Mouse (Mus musculus) midbrain, postnatal 0 days (tissue): ENCODE results near the gene Amh. TPM values are rescaled to one million over a fixed set of nuclear protein-coding genes. Genes with fewer than 3 reads are reported as not detected.
A peak's percentile ranks its signal among the peaks of the same experiment; 100 is the strongest.

Experiments used
- ATAC-seq: fragments of 200-750 bp; cut with Nextera tagmentation; 2 replicates; pipeline ENCODE4 v1.8.0; 2017; ENCODE audit warnings: moderate number of reproducible peaks, mild to moderate bottlenecking, moderate TSS enrichment, moderate library complexity; ENCODE audit not compliant: low FRiP score
- DNase-seq: peaks from one replicate; pipeline ENCODE4 v3.0.0-alpha.2; 2015; ENCODE audit warnings: low spot score
- H3K27ac ChIP-seq: fragments of 300-500 bp; sonication (generic); 2 replicates; pipeline ENCODE4 v1.5.1; 2014; ENCODE audit warnings: low read depth, mild to moderate bottlenecking, low read length, mixed read lengths
- H3K27me3 ChIP-seq: fragments of 300-500 bp; sonication (generic); 2 replicates; pipeline ENCODE4 v1.6.1; 2014; ENCODE audit warnings: low read length, control low read depth, mixed read lengths; ENCODE audit not compliant: insufficient read depth
- H3K36me3 ChIP-seq: fragments of 300-500 bp; sonication (generic); 2 replicates; pipeline ENCODE4 v1.6.1; 2014; ENCODE audit warnings: low read length, control low read depth, mixed read lengths; ENCODE audit not compliant: insufficient read depth
- H3K4me1 ChIP-seq: fragments of 300-500 bp; sonication (generic); 2 replicates; pipeline ENCODE4 v1.6.1; 2014; ENCODE audit warnings: mild to moderate bottlenecking, control low read depth, antibody characterized with exemption, low read length, mixed read lengths; ENCODE audit not compliant: insufficient read depth
- H3K4me2 ChIP-seq: fragments of 300-500 bp; sonication (generic); 2 replicates; pipeline ENCODE4 v1.6.1; 2014; ENCODE audit warnings: low read depth, mild to moderate bottlenecking, low read length, mixed read lengths; ENCODE audit not compliant: poor library complexity, severe bottlenecking
- H3K4me3 ChIP-seq: fragments of 300-500 bp; sonication (generic); 2 replicates; pipeline ENCODE4 v1.5.1; 2014; ENCODE audit warnings: low read depth, mild to moderate bottlenecking, low read length, moderate library complexity
- H3K9ac ChIP-seq: fragments of 300-500 bp; sonication (generic); replicated peaks from 2 replicates; pipeline ENCODE4 v1.6.1; 2014; ENCODE audit warnings: mild to moderate bottlenecking, low read length, moderate library complexity, mixed read lengths; ENCODE audit not compliant: poor library complexity, severe bottlenecking
- H3K9me3 ChIP-seq: fragments of 300-500 bp; sonication (generic); 2 replicates; pipeline ENCODE4 v1.6.1; 2016; ENCODE audit warnings: low read length, control low read depth
- CTCF ChIP-seq: IDR thresholded peaks from 2 replicates; pipeline ENCODE4 v1.5.1; 2016; ENCODE audit warnings: antibody characterized with exemption, mild to moderate bottlenecking
- WGBS: fragments of 180-500 bp; shearing (Covaris S2); extraction: QIAGEN DNeasy Blood & Tissue Kit; methylation state at CpG from one replicate; pipeline ENCODE4 v1.1.7; 2014; 5-methylcytosine and 5-hydroxymethylcytosine counted together
- polyA plus RNA-seq: library from polyadenylated mRNA; unstranded; fragments of >200 nt; fragmentation: Nextera tagmentation; extraction: Ambion mirVana; gene quantifications from 2 replicates; pipeline ENCODE4 v1.2.1, GENCODE M21; 2015
- total RNA-seq: library from RNA; depleted of rRNA; stranded (reverse); fragments of >200 nt; gene quantifications from 2 replicates; pipeline ENCODE4 v1.2.3, GENCODE M21; 2014

The Amh gene
- total and polyA plus RNA-seq, 2 experiments from 2014 or later, result 0.82 TPM; not detected in 1

DNA sequence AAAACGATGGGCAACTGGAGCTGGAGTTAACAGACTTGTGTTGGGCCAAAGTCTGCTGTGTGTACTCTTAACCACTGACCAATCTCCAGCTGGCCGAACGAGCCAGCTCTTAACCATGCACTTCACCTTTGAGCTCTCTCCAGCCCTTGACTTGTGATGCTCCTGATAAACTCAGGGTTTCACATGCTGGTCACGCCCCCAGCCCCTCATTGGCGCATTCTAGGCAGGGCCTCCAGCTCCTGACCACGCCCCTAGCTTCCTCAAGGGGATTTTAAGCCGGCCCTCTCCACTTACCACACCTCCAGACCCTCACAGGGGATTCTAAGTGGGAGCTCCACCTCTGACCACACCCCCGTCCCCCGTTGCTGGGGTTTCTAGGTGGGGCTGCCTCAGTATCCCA is 26.1 kb downstream of the Amh start:
- Histone ChIP-seq H3K27ac (no peak overlapping the region), H3K27me3 (no peaks in the 10 kb centered on the region), H3K4me1 (peaks cover 6% of the 10 kb centered on the region; the same call in 1 of the 2 replicates), H3K36me3 (peaks cover 25% of the 10 kb centered on the region), H3K4me2 (no peak overlapping the region), H3K4me3 (no peak overlapping the region), H3K9ac (no peak overlapping the region), H3K9me3 (no peaks in the 10 kb centered on the region)
- WGBS, result 6% methylated on average over 9 of the region's 9 CpGs
- peak; percentile 36 for DNase-seq
- no peak for TF ChIP-seq CTCF
- no peak for ATAC-seq

DNA sequence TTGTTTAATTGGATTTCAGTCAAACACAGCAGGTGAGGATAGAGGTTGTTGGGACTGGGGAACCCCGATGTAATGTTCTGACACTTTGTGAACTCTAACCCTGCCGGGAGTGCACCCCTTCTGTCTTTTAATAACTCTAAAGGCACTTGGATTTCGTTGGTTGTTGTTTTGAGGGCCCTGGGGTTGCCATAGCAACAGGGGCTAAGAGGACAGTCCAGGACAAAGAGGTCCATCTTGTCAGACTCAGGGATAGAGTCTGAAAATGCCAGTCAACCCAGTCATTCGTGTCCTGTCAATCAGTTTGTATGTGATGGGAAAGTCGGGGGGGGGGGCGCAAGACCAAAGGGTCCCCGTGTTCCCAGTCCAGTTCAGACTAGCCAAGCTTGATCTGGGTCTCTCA is 27.8 kb downstream of the Amh start:
- H3K36me3 ChIP-seq, result peaks cover 25% of the 10 kb centered on the region
- no peak overlapping the region for H3K9ac ChIP-seq
- no peak overlapping the region for H3K4me3 ChIP-seq
- no peak overlapping the region for H3K27ac ChIP-seq
- no peaks in the 10 kb centered on the region for H3K9me3 ChIP-seq
- DNase-seq (no peak), ATAC-seq (no peak)
- peaks cover 2% of the 10 kb centered on the region; the same call in 1 of the 2 replicates for H3K4me1 ChIP-seq
- no peak overlapping the region for H3K4me2 ChIP-seq
- no peak for TF ChIP-seq CTCF
- H3K27me3 ChIP-seq, result no peaks in the 10 kb centered on the region
- WGBS, result 34% methylated on average over 7 of the region's 7 CpGs

GRCm38 (mm10) chr10:80835617-80836016 is 30.6 kb downstream of the Amh start:
- TF ChIP-seq CTCF, result no peak
- Histone ChIP-seq H3K27ac (no peak overlapping the region), H3K4me2 (no peak overlapping the region), H3K9me3 (no peaks in the 10 kb centered on the region), H3K4me1 (no peaks in the 10 kb centered on the region), H3K27me3 (no peaks in the 10 kb centered on the region), H3K4me3 (no peak overlapping the region), H3K36me3 (peaks cover 12% of the 10 kb centered on the region), H3K9ac (no peak overlapping the region)
- WGBS, result 54% methylated on average over 30 of the region's 30 CpGs
- no peak for ATAC-seq
- DNase-seq, result no peak

DNA sequence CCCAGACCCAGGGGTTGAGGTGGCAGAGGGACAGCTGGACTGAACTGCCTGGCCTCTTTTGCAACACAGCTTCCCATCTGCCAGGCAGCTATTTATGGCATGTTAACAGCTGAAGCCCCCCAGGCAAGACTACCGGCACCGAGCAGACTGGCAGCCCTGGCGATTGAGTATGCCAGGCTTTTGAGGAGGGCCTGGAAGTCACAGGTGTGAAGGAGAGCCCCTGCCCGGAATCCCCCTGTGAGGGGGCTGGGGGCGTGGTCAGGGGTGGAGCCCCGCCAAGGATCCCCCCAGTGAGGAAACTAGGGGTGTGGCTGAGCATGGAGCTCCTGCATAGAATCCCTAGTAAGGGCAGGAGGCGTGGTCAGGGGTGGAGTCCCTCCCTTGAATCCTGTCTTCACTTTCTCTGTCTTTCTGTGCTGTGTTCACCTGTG is 31.9 kb downstream of the Amh start:
- Histone ChIP-seq H3K9me3 (no peaks in the 10 kb centered on the region), H3K27me3 (no peaks in the 10 kb centered on the region), H3K36me3 (peaks cover 11% of the 10 kb centered on the region), H3K4me2 (no peak overlapping the region), H3K4me1 (no peaks in the 10 kb centered on the region), H3K9ac (no peak overlapping the region), H3K4me3 (no peak overlapping the region), H3K27ac (no peak overlapping the region)
- WGBS, result 47% methylated on average over 7 of the region's 7 CpGs
- ATAC-seq (no peak), DNase-seq (no peak)
- no peak for TF ChIP-seq CTCF

DNA sequence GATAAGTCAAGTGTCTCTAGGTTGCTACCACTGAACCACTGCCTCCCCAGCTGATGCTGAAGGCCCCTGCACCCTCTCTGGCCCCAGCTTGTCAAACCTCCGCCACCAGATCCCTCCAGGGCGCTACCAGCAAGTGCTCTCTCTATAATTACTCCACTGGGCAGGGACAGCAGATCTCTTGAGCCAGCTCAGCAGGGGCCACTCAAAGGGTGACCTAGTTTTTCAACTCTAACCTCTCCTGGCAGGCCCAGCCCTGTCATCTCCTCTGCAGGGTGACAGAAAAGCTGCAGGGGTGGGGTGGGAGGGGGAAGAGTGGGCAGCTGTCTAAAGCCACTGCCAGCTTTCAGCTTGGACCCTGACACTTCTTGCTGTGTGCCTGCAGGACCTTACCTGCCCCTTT is 32.8 kb downstream of the Amh start:
- H3K9ac ChIP-seq, result no peak overlapping the region

GRCm38 (mm10) chr10:80838346-80838912 is 33.4 kb downstream of the Amh start:
- Histone ChIP-seq H3K9me3 (no peaks in the 10 kb centered on the region), H3K9ac (no peak overlapping the region), H3K4me1 (no peaks in the 10 kb centered on the region), H3K36me3 (peaks cover 9% of the 10 kb centered on the region), H3K4me2 (no peak overlapping the region), H3K27ac (no peak overlapping the region), H3K27me3 (no peaks in the 10 kb centered on the region; the same call in 1 of the 2 replicates), H3K4me3 (no peak overlapping the region)
- WGBS, result 73% methylated on average over 2 of the region's 2 CpGs
- ATAC-seq, result no peak
- no peak for DNase-seq
- no peak for TF ChIP-seq CTCF

More for the DNA sequence above, 32.8 kb downstream of the Amh start:
- Histone ChIP-seq H3K27ac (no peak overlapping the region), H3K27me3 (no peaks in the 10 kb centered on the region; the same call in 1 of the 2 replicates), H3K4me2 (no peak overlapping the region), H3K4me1 (no peaks in the 10 kb centered on the region), H3K4me3 (no peak overlapping the region), H3K9me3 (no peaks in the 10 kb centered on the region), H3K36me3 (peaks cover 11% of the 10 kb centered on the region)
- TF ChIP-seq CTCF, result no peak
- ATAC-seq (no peak), DNase-seq (no peak)
- WGBS, result 17% methylated on average over 2 of the region's 2 CpGs
